Mouse (Mus musculus) limb, embryonic 10.5 days (tissue): ENCODE results near the gene Crbn. TPM values are rescaled to one million over a fixed set of nuclear protein-coding genes. Genes with fewer than 3 reads are reported as not detected.

Experiments used
- DNase-seq: peaks from one replicate; pipeline ENCODE4 v3.0.0-alpha.2; 2017; ENCODE audit warnings: low spot score
- H3K27ac ChIP-seq: fragments of 300-500 bp; sonication (generic); 2 replicates; pipeline ENCODE4 v1.5.1; 2016; ENCODE audit warnings: mild to moderate bottlenecking
- H3K27me3 ChIP-seq: fragments of 300-500 bp; sonication (generic); 2 replicates; pipeline ENCODE4 v1.6.1; 2016; ENCODE audit warnings: low read depth, mild to moderate bottlenecking; ENCODE audit not compliant: poor library complexity, severe bottlenecking
- H3K36me3 ChIP-seq: fragments of 300-500 bp; sonication (generic); 2 replicates; pipeline ENCODE4 v1.6.1; 2016; ENCODE audit warnings: mild to moderate bottlenecking, moderate library complexity
- H3K4me1 ChIP-seq: fragments of 300-500 bp; sonication (generic); 2 replicates; pipeline ENCODE4 v1.6.1; 2016
- H3K4me3 ChIP-seq: fragments of 300-500 bp; sonication (generic); 2 replicates; pipeline ENCODE4 v1.5.1; 2016; ENCODE audit warnings: mild to moderate bottlenecking, moderate library complexity
- H3K9me3 ChIP-seq: fragments of 300-500 bp; sonication (generic); replicated peaks from 2 replicates; pipeline ENCODE4 v1.6.1; 2016; ENCODE audit warnings: mild to moderate bottlenecking
- WGBS: fragments of 180-500 bp; shearing (Covaris S2); methylation state at CpG from one replicate; pipeline ENCODE4 v1.1.7; 2016; 5-methylcytosine and 5-hydroxymethylcytosine counted together
- polyA plus RNA-seq: library from polyadenylated mRNA; unstranded; fragments of >200 nt; fragmentation: Nextera tagmentation; extraction: Ambion mirVana; gene quantifications from 2 replicates; pipeline ENCODE4 v1.2.1, GENCODE M21; 2016

Crbn gene
- polyA plus RNA-seq, 1 experiment from 2014 or later: 44.5 TPM

GRCm38 (mm10) chr6:106793621-106794020 lies 6.3 kb downstream of the Crbn start:
- Histone ChIP-seq H3K9me3 (no peaks in the 10 kb centered on the region), H3K27ac (no peak overlapping the region), H3K4me3 (no peak overlapping the region), H3K4me1 (peaks cover 2% of the 10 kb centered on the region), H3K27me3 (no peaks in the 10 kb centered on the region), H3K36me3 (peaks cover 44% of the 10 kb centered on the region)
- no peak for DNase-seq
- WGBS: 94% methylated on average over 10 of the region's 10 CpGs

GRCm38 (mm10) chr6:106793088-106793487 lies 6.8 kb downstream of the Crbn start:
- DNase-seq: no peak
- Histone ChIP-seq H3K27me3 (no peaks in the 10 kb centered on the region), H3K4me3 (no peak overlapping the region), H3K27ac (no peak overlapping the region), H3K36me3 (peaks cover 49% of the 10 kb centered on the region), H3K9me3 (no peaks in the 10 kb centered on the region), H3K4me1 (no peaks in the 10 kb centered on the region)
- WGBS: 95% methylated on average over 7 of the region's 7 CpGs

GRCm38 (mm10) chr6:106792486-106792885 lies 7.4 kb downstream of the Crbn start:
- Histone ChIP-seq H3K9me3 (no peaks in the 10 kb centered on the region), H3K36me3 (peaks cover 55% of the 10 kb centered on the region), H3K27me3 (no peaks in the 10 kb centered on the region), H3K27ac (no peak overlapping the region), H3K4me3 (no peak overlapping the region), H3K4me1 (no peaks in the 10 kb centered on the region)
- no peak for DNase-seq
- WGBS: 94% methylated on average over 5 of the region's 5 CpGs

- Histone ChIP-seq H3K36me3 (peaks cover 65% of the 10 kb centered on the region), H3K9me3 (no peaks in the 10 kb centered on the region)
These were observed 8.4 kb downstream of the Crbn start for GRCm38 (mm10) chr6:106791429-106791828.

GRCm38 (mm10) chr6:106787138-106787537 lies 12.7 kb downstream of the Crbn start:
- Histone ChIP-seq H3K9me3 (no peaks in the 10 kb centered on the region), H3K27ac (no peak overlapping the region), H3K27me3 (no peaks in the 10 kb centered on the region), H3K4me3 (no peak overlapping the region), H3K4me1 (no peaks in the 10 kb centered on the region), H3K36me3 (peaks cover 63% of the 10 kb centered on the region)
- no peak for DNase-seq
- WGBS: 94% methylated on average over 3 of the region's 3 CpGs

More at GRCm38 (mm10) chr6:106791429-106791828, 8.4 kb downstream of the Crbn start:
- 95% methylated on average over 8 of the region's 8 CpGs for WGBS
- DNase-seq: no peak
- Histone ChIP-seq H3K4me1 (no peaks in the 10 kb centered on the region), H3K27me3 (no peaks in the 10 kb centered on the region), H3K4me3 (no peak overlapping the region), H3K27ac (no peak overlapping the region)

GRCm38 (mm10) chr6:106770046-106770445 lies 29.8 kb downstream of the Crbn start:
- no peak for DNase-seq
- no peaks in the 10 kb centered on the region for H3K9me3 ChIP-seq
- WGBS: 57% methylated on average over 4 of the region's 4 CpGs
- peaks cover 11% of the 10 kb centered on the region for H3K4me1 ChIP-seq
- peaks cover 37% of the 10 kb centered on the region for H3K36me3 ChIP-seq
- peak overlapping the region; percentile 82 for H3K4me3 ChIP-seq
- no peak overlapping the region for H3K27ac ChIP-seq
- H3K27me3 ChIP-seq: no peaks in the 10 kb centered on the region

GRCm38 (mm10) chr6:106769290-106769866 lies 30.5 kb downstream of the Crbn start:
- Histone ChIP-seq H3K27me3 (no peaks in the 10 kb centered on the region), H3K36me3 (peaks cover 31% of the 10 kb centered on the region), H3K4me3 (peak overlapping the region; percentile 82), H3K9me3 (no peaks in the 10 kb centered on the region), H3K27ac (peak overlapping the region; percentile 83), H3K4me1 (peaks cover 11% of the 10 kb centered on the region)
- DNase-seq: no peak
- 2% methylated on average over 33 of the region's 33 CpGs for WGBS

GRCm38 (mm10) chr6:106768640-106769289 lies 31.1 kb downstream of the Crbn start, which contains the start of gene Trnt1:
Gene Trnt1 (plus strand): TSS chr6:106769120.
- no peaks in the 10 kb centered on the region for H3K27me3 ChIP-seq
- no peaks in the 10 kb centered on the region for H3K9me3 ChIP-seq
- H3K36me3 ChIP-seq: peaks cover 26% of the 10 kb centered on the region
- H3K27ac ChIP-seq: peak within 1 kb of the TSS; percentile 83
- H3K4me1 ChIP-seq: peaks cover 11% of the 10 kb centered on the region
- DNase-seq: peak; percentile 98
- H3K4me3 ChIP-seq: peak within 1 kb of the TSS; percentile 82
- 8% methylated on average over 35 of the region's 35 CpGs for WGBS

- 77% methylated on average over 4 of the region's 4 CpGs for WGBS
- H3K9me3 ChIP-seq: no peaks in the 10 kb centered on the region
- peaks cover 6% of the 10 kb centered on the region for H3K36me3 ChIP-seq
- no peak overlapping the region for H3K4me3 ChIP-seq
- peaks cover 11% of the 10 kb centered on the region for H3K4me1 ChIP-seq
- DNase-seq: no peak
- no peaks in the 10 kb centered on the region for H3K27me3 ChIP-seq
- no peak overlapping the region for H3K27ac ChIP-seq
These were observed 33.1 kb downstream of the Crbn start for GRCm38 (mm10) chr6:106766774-106767173.

GRCm38 (mm10) chr6:106765892-106766291 lies 34.0 kb downstream of the Crbn start:
- Histone ChIP-seq H3K4me3 (no peak overlapping the region), H3K4me1 (peaks cover 11% of the 10 kb centered on the region), H3K27ac (no peak overlapping the region), H3K36me3 (no peaks in the 10 kb centered on the region), H3K27me3 (no peaks in the 10 kb centered on the region), H3K9me3 (no peaks in the 10 kb centered on the region)
- WGBS: 79% methylated on average over 1 of the region's 1 CpGs
- no peak for DNase-seq

- H3K4me1 ChIP-seq: no peaks in the 10 kb centered on the region
- no peak overlapping the region for H3K4me3 ChIP-seq
- no peaks in the 10 kb centered on the region for H3K9me3 ChIP-seq
- no peak overlapping the region for H3K27ac ChIP-seq
- no peak for DNase-seq
- WGBS: 78% methylated on average over 1 of the region's 1 CpGs
- H3K27me3 ChIP-seq: no peaks in the 10 kb centered on the region
- H3K36me3 ChIP-seq: no peaks in the 10 kb centered on the region
These were observed 38.4 kb downstream of the Crbn start for GRCm38 (mm10) chr6:106761486-106761885.

GRCm38 (mm10) chr6:106760473-106761218 lies 39.2 kb downstream of the Crbn start:
- 90% methylated on average over 3 of the region's 3 CpGs for WGBS
- no peak overlapping the region for H3K4me3 ChIP-seq
- H3K9me3 ChIP-seq: no peaks in the 10 kb centered on the region
- H3K4me1 ChIP-seq: no peaks in the 10 kb centered on the region
- H3K27ac ChIP-seq: no peak overlapping the region
- no peak for DNase-seq
- H3K27me3 ChIP-seq: no peaks in the 10 kb centered on the region
- no peaks in the 10 kb centered on the region for H3K36me3 ChIP-seq

- 87% methylated on average over 3 of the region's 3 CpGs for WGBS
- H3K4me3 ChIP-seq: no peak overlapping the region
- no peaks in the 10 kb centered on the region for H3K4me1 ChIP-seq
- no peak overlapping the region for H3K27ac ChIP-seq
- no peaks in the 10 kb centered on the region for H3K27me3 ChIP-seq
- H3K36me3 ChIP-seq: no peaks in the 10 kb centered on the region
- H3K9me3 ChIP-seq: no peaks in the 10 kb centered on the region
- DNase-seq: no peak
These were observed 41.6 kb downstream of the Crbn start for GRCm38 (mm10) chr6:106758299-106758698.
